Mouse (Mus musculus) cerebellum, adult 11-12 months (tissue): ENCODE results near the gene H2-T3.
"Not testable (repeated sequence)": the region's sequence is repeated elsewhere in the genome, so short reads cannot be mapped to it uniquely, and the experiment has no call there.

Experiments used
- DNase-seq: peaks from one replicate; pipeline ENCODE4 v3.0.0; 2022

H2-T3 gene

DNA sequence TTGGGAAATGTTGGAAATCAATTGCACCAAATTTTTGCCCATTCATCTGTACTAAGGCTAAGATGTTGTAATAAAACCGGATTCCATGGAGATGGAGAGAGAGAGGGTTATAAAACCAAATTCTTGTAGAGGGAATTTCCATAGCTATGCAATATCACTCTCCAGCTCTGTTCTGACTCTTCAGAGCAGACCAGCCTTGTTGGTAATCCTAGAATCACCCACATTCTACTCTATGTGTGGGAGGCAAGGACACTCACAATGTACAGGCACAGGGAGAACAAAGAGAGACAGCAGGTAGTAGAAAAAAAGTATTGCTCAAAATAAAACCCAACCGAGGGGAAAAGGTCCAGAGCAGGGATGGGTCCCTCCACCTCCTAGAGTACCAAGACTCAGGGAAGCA is 14.0 kb downstream of the H2-T3 start:
- DNase-seq = not testable (repeated sequence)

DNA sequence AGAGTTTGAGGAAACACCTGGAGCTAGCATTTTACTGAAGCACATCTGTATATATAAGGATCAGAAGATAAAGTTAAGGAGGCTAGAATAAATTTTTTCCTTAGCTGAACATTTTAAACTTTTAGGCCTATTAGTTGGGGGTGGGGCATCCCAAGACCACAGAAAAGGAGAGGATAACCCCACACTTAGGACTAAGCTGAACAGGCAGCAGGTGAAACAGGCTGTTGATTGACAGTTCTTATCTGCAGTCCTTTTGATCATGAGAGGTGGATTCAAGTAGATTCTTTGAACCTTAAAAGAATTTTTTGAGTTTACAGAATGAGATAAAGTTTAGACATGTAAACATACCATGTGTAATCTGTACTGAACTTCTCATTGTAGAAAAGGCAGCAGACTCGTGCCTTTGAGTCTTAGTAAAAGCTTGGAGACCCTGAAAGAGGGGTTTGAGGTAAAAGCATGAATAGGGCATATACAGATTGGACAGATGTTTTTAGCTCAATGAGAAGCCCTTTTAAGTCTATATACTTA is 19.7 kb downstream of the H2-T3 start:
- DNase-seq = no peak

- DNase-seq = no peak
Observed at GRCm38 (mm10) chr17:36169753-36170152, 20.3 kb downstream of the H2-T3 start.

DNA sequence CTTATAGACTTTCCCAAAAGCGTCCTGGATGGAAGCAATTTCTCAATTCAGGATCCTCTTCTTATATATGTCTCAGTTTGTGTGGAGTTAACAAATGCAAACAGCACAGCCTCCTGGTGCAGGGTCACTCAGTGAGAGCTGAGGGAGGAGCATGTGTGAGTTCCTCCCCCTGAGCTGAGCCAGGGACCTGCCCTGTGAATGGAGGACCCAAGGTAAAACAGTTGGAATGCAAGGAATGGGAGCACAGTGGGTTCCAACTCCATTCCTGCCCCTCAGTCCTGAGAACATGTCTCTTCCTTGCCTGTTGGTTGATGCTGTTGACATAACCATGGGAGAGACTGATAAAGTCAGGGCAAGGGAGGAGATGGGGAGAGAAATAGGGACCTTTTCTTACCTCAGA is 21.0 kb downstream of the H2-T3 start:
- not testable (repeated sequence) for DNase-seq

DNA sequence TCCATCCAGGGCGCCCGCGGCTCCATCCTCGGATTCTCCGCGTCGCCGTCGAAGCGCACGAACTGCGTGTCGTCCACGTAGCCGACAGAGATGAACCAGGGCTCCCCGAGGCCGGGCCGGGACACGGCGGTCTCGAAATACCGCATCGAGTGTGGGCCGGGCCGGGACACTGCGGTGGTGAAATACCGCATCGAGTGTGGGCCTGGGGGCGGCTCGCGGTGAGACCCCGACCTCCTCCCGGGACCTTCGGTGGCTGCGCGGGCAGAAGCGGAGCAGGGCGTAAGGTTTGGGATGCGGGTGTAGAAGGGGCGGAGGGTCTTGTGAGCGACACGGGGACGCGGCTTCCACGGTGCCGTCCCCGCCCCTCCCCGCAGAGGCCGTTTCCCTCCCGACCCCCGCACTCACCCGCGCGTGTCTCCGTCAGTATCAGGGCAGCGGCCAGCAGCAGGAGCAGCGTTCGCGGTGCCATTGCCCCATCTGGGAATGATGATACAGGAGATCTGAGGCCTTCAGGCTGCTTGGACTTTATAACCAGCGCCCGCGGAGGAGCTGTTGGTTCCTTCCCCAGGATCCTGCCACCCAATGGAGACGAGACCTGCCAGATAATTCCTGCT is 21.9 kb downstream of the H2-T3 start, which contains the start of gene Gm8909:
Gene Gm8909, minus strand, starts transcription at position 499 of the 614 bp plus-strand sequence.
- DNase-seq = no peak

DNA sequence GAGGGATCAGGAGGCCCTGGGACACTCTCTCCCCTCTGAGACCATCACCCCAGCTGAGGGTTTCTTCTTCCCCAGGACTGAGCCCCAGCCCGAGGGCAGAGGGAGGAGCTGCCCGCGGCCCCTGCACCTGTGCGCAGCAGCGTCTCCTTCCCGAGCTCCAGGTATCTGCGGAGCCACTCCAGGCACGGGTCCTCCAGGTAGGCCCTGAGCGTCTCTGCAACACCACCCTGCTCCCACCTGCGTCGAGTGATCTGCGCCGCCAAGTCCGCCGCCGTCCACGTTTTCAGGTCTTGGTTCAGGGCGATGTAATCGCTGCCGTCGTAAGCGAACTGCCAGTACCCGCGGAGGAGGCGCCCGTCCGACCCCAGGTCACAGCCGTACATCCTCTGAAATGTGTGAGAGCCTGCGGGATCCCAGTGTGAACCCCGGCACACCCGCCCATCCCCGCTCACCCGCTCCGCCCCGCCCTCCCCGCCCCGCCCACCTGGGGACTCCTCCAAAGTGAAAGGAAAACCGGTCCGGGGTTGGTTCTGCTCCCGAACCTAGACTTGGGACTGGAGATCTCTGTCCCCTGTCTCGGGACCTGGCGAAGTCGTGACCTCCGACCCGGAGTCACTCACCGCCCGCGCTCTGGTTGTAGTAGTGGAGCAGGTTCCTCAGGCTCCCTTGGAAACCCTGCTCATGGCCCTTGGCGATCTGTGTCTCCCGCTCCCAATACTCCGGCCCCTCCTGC is 22.6 kb downstream of the H2-T3 start:
- no peak for DNase-seq

DNA sequence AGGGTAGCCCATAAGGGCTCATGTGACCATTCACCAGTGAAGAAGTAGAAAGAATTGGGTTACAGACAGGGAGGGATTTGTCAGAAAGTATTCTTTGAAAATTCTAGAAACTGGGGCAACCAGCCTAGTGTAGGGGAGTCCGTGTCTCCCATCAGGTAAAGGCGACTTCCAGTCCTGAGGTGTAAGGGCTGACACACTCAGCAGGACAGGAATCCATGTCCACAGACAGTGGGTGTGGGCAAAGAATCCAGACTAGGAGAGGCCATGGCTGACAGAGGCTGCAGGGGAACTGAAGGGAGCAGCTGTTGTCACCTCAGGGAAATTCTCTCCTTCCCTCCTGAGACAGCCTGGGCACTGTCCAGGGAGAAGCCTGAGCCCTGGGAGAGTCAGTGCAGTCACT is 23.2 kb downstream of the H2-T3 start:
- not testable (repeated sequence) for DNase-seq

- DNase-seq = no peak
Observed at GRCm38 (mm10) chr17:36161129-36162051, 28.7 kb downstream of the H2-T3 start.

GRCm38 (mm10) chr17:36158264-36158663 is 31.8 kb downstream of the H2-T3 start:
- not testable (repeated sequence) for DNase-seq

GRCm38 (mm10) chr17:36157782-36158181 is 32.3 kb downstream of the H2-T3 start:
- not testable (repeated sequence) for DNase-seq

- DNase-seq = no peak
Observed at GRCm38 (mm10) chr17:36154271-36155149, 35.6 kb downstream of the H2-T3 start.

DNA sequence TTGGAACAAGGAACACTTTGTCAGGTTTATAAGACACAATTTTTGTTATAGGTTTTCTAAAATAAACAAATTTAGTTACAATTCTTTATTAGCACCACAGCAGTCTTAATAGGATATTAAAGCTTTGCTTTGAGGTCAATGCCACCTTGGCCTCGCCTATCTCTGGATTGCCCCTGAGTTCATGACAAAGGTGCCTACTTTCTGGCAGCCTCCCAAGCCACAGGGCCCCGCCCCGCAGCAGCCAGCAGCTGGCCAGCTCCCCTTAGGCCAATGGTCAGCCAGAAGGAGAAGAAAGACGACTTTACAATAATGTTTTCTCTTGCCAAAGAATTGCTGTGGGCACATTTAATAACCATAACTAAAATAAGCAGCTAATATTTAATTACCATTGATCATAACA is 38.9 kb downstream of the H2-T3 start:
- DNase-seq = not testable (repeated sequence)

DNA sequence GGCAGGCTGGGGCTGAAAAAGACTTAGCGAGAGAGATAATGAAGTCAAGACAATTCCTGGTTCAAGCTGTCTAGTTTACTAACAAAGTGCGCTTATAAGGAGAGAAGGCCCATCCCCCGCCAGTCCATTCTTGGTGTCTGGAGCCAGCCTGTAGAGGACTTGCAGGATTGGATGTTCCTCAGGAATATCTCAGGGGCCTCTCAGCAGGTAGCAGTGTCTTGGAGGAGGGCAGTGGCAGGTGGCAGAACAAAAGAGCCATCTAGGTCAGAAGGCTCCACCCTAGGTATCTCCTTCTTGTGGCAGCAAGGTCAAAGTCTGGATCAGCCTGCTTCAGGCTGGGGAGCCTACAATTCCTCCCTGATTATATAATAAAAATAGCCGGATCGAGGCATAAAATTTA is 41.6 kb downstream of the H2-T3 start:
- not testable (repeated sequence) for DNase-seq

- not testable (repeated sequence) for DNase-seq
Observed at GRCm38 (mm10) chr17:36146937-36147336, 43.1 kb downstream of the H2-T3 start.

- not testable (repeated sequence) for DNase-seq
Observed at GRCm38 (mm10) chr17:36145861-36146156, 44.3 kb downstream of the H2-T3 start.

- DNase-seq = no peak
Observed at GRCm38 (mm10) chr17:36145111-36145860, 44.8 kb downstream of the H2-T3 start.

DNA sequence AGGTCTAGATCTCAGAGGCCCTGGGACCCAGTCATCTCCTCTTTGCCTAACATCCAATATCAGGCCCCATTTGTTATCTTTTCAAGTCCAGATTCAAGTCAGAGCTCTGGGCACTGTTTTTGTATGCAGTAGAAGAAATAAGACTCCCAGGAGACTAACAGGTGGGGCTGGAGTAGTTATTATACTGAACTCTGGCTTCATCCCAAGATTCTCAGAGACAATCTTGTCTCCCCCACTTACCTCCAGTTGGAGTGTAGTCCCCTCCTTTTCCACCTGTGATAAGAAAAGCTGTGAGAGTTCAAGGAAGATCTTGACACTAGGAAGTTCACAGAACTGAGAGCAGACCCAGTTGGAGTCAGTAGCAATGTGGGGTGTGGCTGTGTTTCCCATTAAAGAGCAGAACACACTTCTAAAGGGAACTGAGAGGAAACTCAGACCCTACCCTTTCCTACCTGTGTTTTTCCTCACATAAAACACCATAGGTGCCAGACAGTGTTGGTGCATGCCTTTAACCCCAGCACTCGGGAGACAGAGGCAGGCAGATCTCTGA is 53.7 kb downstream of the H2-T3 start:
- not testable (repeated sequence) for DNase-seq
